Mouse (Mus musculus) thymus, postnatal 25 days (tissue): ENCODE data around the gene Acsl4.

ENCODE experiments used
- DNase-seq: peaks from one replicate; pipeline ENCODE4 v3.0.0; 2022

Gene Acsl4

GRCm38 (mm10) chrX:142336207-142336606, 54.1 kb downstream of the Acsl4 start:
- DNase-seq: no peak

- DNase-seq: no peak
Measured at GRCm38 (mm10) chrX:142335502-142335901, 54.8 kb downstream of the Acsl4 start.

DNA sequence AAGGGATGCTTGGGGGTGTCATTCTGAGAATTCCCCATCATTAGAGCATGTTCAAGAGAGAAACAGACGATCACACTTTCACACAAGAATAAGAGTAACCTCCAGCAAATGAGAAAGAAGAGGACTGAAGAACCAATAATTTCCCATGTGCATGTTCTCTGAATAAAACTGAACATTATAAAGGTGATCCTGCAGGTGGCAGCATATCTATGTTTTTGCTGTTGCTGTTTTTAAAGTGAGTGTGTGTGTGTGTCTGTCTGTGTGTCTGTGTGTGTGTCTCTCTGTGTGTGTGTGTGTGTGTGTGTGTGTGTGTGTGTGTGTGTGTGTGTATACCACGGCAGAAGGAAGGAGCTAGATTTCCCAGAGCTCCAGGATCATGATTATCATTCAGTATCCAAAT, 64.6 kb downstream of the Acsl4 start:
- DNase-seq: no peak

DNA sequence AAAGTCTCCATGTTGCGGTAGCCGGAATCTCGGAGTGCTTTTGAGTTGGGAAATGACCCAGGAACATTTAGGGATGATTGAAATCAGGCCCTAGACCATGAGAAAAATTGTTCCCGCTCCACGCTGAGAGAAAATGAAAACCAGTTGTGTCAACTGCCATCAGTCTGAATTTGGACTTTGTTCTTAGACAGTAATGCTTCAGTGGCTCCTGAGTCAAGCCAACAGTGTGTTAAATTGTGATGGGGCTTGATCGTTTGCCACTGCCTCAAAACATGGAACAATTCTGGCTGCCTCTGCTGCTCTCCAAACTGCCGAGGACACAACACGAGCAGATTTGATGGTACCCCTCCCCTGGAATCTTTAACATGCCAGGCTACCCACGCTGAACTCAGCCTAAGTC, 74.2 kb downstream of the Acsl4 start:
- no peak for DNase-seq

DNA sequence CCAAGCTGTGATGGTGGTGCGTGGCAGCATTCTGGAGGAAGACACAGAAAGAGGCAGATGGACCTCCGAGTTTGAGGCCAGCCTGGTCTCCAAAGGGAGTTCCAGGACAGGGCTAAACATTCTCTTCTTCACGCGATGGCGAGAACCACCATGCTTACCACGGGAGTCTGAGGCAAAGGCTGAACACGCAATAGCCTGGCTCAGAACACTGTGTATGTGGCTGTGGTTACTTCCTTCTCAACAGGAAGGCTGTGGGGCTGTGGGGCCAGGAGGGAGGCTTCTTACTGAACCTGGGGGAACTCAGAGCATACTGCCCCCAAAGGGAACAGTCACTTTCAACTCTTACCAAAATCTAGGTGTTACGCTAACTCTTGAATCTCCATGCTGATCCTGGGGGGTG, 75.1 kb downstream of the Acsl4 start:
- no peak for DNase-seq

DNA sequence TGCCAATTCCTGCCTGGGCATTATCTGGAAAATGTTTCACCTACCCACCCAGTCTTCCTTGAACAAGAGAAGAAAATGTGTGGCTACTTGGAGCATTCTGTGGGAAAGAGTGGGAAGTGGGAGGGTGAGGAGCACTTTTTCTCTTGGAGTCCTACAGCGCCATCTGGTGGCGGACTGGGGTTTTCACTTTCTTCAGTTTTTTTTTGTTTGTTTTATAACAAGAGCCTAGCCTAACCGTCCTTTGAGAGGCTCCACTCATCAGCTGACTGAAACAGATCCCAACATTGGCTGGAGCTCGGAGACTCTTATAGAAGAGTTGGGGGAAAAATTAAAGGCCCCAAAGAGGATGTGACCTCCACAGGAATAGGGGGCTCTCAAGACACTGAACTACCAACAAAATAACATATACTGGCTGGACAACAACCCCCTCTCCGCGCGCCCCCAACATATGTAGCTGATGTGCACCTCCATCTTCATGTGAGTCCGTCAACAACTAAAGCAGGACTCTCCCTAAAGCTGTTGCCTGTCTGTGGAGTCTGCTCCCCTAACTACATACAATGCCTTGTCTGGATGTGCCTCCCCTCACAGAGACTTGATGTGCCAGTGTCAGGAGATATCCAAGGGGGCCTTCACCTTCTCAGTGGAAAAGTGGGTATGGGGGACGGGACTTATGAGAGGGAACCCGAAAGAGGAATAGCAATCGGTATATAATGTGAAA, 75.9 kb downstream of the Acsl4 start:
- peak; percentile 41 for DNase-seq

DNA sequence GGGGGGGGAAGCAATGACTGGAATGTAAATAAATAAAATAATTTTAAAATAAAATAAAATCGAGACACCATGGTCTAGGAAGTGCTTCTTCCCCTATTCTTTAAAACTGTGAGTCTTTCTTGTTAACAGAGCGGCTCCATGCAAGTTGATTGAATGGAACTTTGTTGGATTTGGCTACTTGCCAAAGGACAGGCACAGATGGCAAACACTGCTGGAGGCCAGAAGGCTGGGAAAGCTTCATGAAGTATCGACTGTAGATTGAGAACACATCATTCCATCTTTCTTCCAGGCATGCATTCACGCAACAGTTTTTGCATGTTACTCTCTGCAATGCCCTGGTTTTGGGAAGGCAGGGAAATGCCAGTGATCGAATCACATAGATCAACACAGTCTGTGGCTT, 79.9 kb downstream of the Acsl4 start:
- DNase-seq: no peak

GRCm38 (mm10) chrX:142305869-142306581, 84.3 kb downstream of the Acsl4 start, which contains the start of gene Kcne1l:
TSS of gene Kcne1l (minus strand) at chrX:142306294.
- DNase-seq: no peak

- DNase-seq: no peak
Measured at GRCm38 (mm10) chrX:142305010-142305868, 85.1 kb downstream of the Acsl4 start.

GRCm38 (mm10) chrX:142304592-142304991, 85.7 kb downstream of the Acsl4 start:
- no peak for DNase-seq

- no peak for DNase-seq
Measured at GRCm38 (mm10) chrX:142303456-142303855, 86.9 kb downstream of the Acsl4 start.

DNA sequence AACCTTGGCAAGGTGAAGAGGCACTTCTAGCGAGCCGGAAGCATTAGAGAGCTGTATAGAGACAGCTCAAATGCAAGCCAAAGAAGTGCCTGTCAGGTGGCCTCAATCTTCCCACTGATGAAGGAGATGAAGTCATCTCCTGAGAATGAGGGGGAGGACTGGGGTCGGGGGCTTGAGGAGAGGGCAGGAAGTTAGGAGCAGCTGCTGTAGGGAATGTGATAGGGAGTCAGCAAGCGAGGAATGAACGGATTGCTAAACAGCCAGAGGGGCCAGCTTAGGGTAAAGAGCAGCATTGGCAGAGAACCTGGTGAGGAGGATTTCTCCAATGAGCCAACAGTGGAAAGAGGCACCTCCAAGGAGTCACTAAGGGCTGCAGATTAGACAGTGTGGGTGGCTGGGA, 104.4 kb downstream of the Acsl4 start:
- DNase-seq: no peak

- no peak for DNase-seq
Measured at GRCm38 (mm10) chrX:142276573-142276972, 113.8 kb downstream of the Acsl4 start.

DNA sequence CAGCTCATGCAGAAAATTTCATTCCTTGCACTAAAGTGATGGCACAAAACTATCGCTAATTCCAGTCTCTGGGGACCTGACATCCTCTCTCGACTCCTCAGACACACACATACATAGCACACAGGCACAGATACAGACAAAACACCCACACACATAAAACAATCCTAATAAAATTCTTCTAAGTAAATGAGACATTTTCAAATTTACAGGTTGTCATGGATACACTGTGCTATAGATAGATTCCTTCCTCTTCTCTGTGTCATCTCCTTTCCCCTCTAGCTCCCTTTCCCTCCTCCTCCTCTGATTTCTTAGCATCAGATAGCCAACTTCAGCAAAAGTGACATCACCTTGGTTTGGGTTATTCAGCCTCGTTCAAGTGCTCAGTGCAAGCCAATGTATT, 114.3 kb downstream of the Acsl4 start:
- DNase-seq: no peak
